ENCODE assay signal across 9 mouse cellular contexts in genomic region chr2:80446308-80447151, GRCm38 (mm10). TPM values are rescaled to one million over a fixed set of nuclear protein-coding genes. Genes with fewer than 3 reads are reported as not detected.
A peak's percentile ranks its signal among the peaks of the same experiment; 100 is the strongest.
DNase-seq lines count a peak whose midpoint lies in the region; ATAC-seq and TF ChIP-seq lines count a peak whose summit lies in the region.
"Had no signal": no experiment of that assay in that cellular context is flagged by ENCODE, and none has a peak within 500 bp of the region (broad histone marks: within the 10 kb centered on the region; RNA-seq: fewer than 3 reads in every experiment).

No protein-coding gene starts in this region.

- no peak for TF ChIP-seq POLR2A in thymus, adult 2 months (IDR thresholded peaks at IDR 0.05; ENCODE audit: control insufficient read depth, extremely low read depth, insufficient read depth, low read length, poor library complexity)

- peaks cover 3% of the 10 kb centered on the region; the same call in 1 of the 2 replicates for H3K9me3 ChIP-seq in embryonic facial prominence, embryonic 10.5 days
- 0 out of 2 replicates have a peak, but pooled peaks cover 2% of the 10 kb centered on the region for H3K9me3 ChIP-seq in heart, embryonic 11.5 days (replicated peaks; ENCODE audit: control insufficient read depth, low read length)
- peaks cover 5% of the 10 kb centered on the region; the same call in 1 of the 2 replicates for H3K9me3 ChIP-seq in liver, embryonic 12.5 days (replicated peaks)
- H3K9me3 ChIP-seq in neural tube, embryonic 14.5 days (ENCODE audit: control insufficient read depth, low read length), result no peaks in the 10 kb centered on the region

- H3K4me2 ChIP-seq in heart, embryonic 11.5 days, result peak overlapping the region; percentile 99
- H3K4me2 ChIP-seq in liver, embryonic 12.5 days, result peak overlapping the region; percentile 73
- peak overlapping the region; percentile 100 for H3K4me2 ChIP-seq in neural tube, embryonic 14.5 days (ENCODE audit: low read depth, low read length)

- no peak overlapping the region for H3K27ac ChIP-seq in thymus, adult 2 months (ENCODE audit: control insufficient read depth, insufficient read depth, low read length)
- peak overlapping the region; percentile 92 for H3K27ac ChIP-seq in embryonic facial prominence, embryonic 10.5 days (replicated peaks)
- H3K27ac ChIP-seq in heart, embryonic 11.5 days (ENCODE audit: low read depth, low read length), result no peak overlapping the region
- H3K27ac ChIP-seq in liver, embryonic 12.5 days, result no peak overlapping the region
- no peak overlapping the region for H3K27ac ChIP-seq in neural tube, embryonic 14.5 days (ENCODE audit: low read depth, low read length)
- H3K27ac ChIP-seq: macrophage had no signal

- ATAC-seq in heart, embryonic 11.5 days (replicated peaks; ENCODE audit: insufficient number of reproducible peaks, low FRiP score, low TSS enrichment), result peak; percentile 66
- ATAC-seq in liver, embryonic 12.5 days, result no peak
- ATAC-seq in neural tube, embryonic 14.5 days (ENCODE audit: low read depth), result peak; percentile 66

- WGBS in thymus, adult 2 months, result 3% methylated on average over 54 of the region's 54 CpGs
- under 1% methylated on average over 54 of the region's 54 CpGs for WGBS in embryonic facial prominence, embryonic 10.5 days
- WGBS in heart, embryonic 11.5 days (ENCODE audit: insufficient replicate concordance), result under 1% methylated on average over 54 of the region's 54 CpGs
- WGBS in liver, embryonic 12.5 days (ENCODE audit: insufficient replicate concordance), result under 1% methylated on average over 54 of the region's 54 CpGs
- WGBS in neural tube, embryonic 14.5 days, result under 1% methylated on average over 51 of the region's 54 CpGs

- no peak for TF ChIP-seq CTCF in thymus, adult 2 months (IDR thresholded peaks at IDR 0.05; ENCODE audit: borderline replicate concordance, control insufficient read depth, extremely low read depth, insufficient read depth, low read length, poor library complexity)

- H3K9ac ChIP-seq in heart, embryonic 11.5 days (ENCODE audit: low read depth, low read length), result peak overlapping the region; percentile 68
- H3K9ac ChIP-seq in liver, embryonic 12.5 days, result no peak overlapping the region
- H3K9ac ChIP-seq in neural tube, embryonic 14.5 days (replicated peaks; ENCODE audit: low read depth, low read length), result peak overlapping the region; percentile 66

- H3K36me3 ChIP-seq in thymus, adult 2 months (ENCODE audit: control insufficient read depth, insufficient read depth, low read length), result no peaks in the 10 kb centered on the region
- H3K36me3 ChIP-seq in embryonic facial prominence, embryonic 10.5 days (replicated peaks), result peaks cover 31% of the 10 kb centered on the region
- H3K36me3 ChIP-seq in heart, embryonic 11.5 days (ENCODE audit: control insufficient read depth, insufficient read depth, low read length), result no peaks in the 10 kb centered on the region
- no peaks in the 10 kb centered on the region for H3K36me3 ChIP-seq in liver, embryonic 12.5 days
- H3K36me3 ChIP-seq in neural tube, embryonic 14.5 days (ENCODE audit: control insufficient read depth, insufficient read depth, low read length), result no peaks in the 10 kb centered on the region

- H3K4me3 ChIP-seq in thymus, adult 2 months (ENCODE audit: control insufficient read depth, insufficient read depth, low read length), result 0 out of 2 replicates have a peak overlapping the region, but pooled peaks have one; percentile 8
- peak overlapping the region; percentile 71 for H3K4me3 ChIP-seq in embryonic facial prominence, embryonic 10.5 days
- peak overlapping the region; percentile 45 for H3K4me3 ChIP-seq in heart, embryonic 11.5 days (ENCODE audit: low read depth, low read length)
- peak overlapping the region; percentile 53 for H3K4me3 ChIP-seq in liver, embryonic 12.5 days
- peak overlapping the region; percentile 60 for H3K4me3 ChIP-seq in neural tube, embryonic 14.5 days (ENCODE audit: low read depth, low read length)

- no peaks in the 10 kb centered on the region; the same call in 1 of the 2 replicates for H3K4me1 ChIP-seq in thymus, adult 2 months (replicated peaks; ENCODE audit: control insufficient read depth, insufficient read depth, low read length)
- peaks cover 27% of the 10 kb centered on the region for H3K4me1 ChIP-seq in embryonic facial prominence, embryonic 10.5 days
- no peaks in the 10 kb centered on the region for H3K4me1 ChIP-seq in heart, embryonic 11.5 days (ENCODE audit: control insufficient read depth, insufficient read depth, low read length)
- peaks cover 12% of the 10 kb centered on the region; the same call in 1 of the 2 replicates for H3K4me1 ChIP-seq in liver, embryonic 12.5 days
- peaks cover 6% of the 10 kb centered on the region; the same call in 1 of the 2 replicates for H3K4me1 ChIP-seq in neural tube, embryonic 14.5 days (ENCODE audit: control insufficient read depth, insufficient read depth, low read length)

- H3K27me3 ChIP-seq in thymus, adult 2 months (ENCODE audit: control insufficient read depth, insufficient read depth, low read length), result peaks cover 15% of the 10 kb centered on the region
- peaks cover 21% of the 10 kb centered on the region for H3K27me3 ChIP-seq in embryonic facial prominence, embryonic 10.5 days (replicated peaks; ENCODE audit: low read depth, poor library complexity, severe bottlenecking)
- peaks cover 5% of the 10 kb centered on the region; the same call in 1 of the 2 replicates for H3K27me3 ChIP-seq in heart, embryonic 11.5 days (ENCODE audit: control insufficient read depth, insufficient read depth, low read length)
- H3K27me3 ChIP-seq in liver, embryonic 12.5 days (replicated peaks), result peaks cover 57% of the 10 kb centered on the region
- H3K27me3 ChIP-seq in neural tube, embryonic 14.5 days (ENCODE audit: control insufficient read depth, insufficient read depth, low read length), result no peaks in the 10 kb centered on the region; the same call in 1 of the 2 replicates

- DNase-seq in thymus, adult 2 months, result no peak
- DNase-seq in thymus, postnatal 36 days, result no peak
- DNase-seq in embryonic facial prominence, embryonic 10.5 days (ENCODE audit: low spot score), result peak; percentile 67
- peak; percentile 23 to 65 for DNase-seq in kidney, adult 8-10 months
- DNase-seq in spleen, adult 12 weeks (ENCODE audit: low spot score), result no peak

RNA-seq across cellular contexts. Expression of gene Frzb, which starts 0.9 kb away (rescaled TPM):
- polyA plus RNA-seq in thymus, adult 2 months (2012; rRNA removed), result 0.22 and 0.32 TPM in 2 replicates
- polyA plus RNA-seq in embryonic facial prominence, embryonic 10.5 days (2016; fragmentation: Nextera tagmentation; extraction: Ambion mirVana), result 72.0 and 74.6 TPM in 2 replicates
- 8.6 and 10.1 TPM in 2 replicates for polyA plus RNA-seq in heart, embryonic 11.5 days (2014; fragmentation: Nextera tagmentation; extraction: Ambion mirVana)
- 1.5 and 1.6 TPM in 2 replicates for polyA plus RNA-seq in liver, embryonic 12.5 days (2016; fragmentation: Nextera tagmentation; extraction: Ambion mirVana)
- polyA plus RNA-seq in neural tube, embryonic 14.5 days (2014; fragmentation: Nextera tagmentation; extraction: Ambion mirVana), result 33.9 and 41.7 TPM in 2 replicates
- polyA plus RNA-seq: macrophage had no signal

Comparison
In these comparisons a context has a peak if more than half of its experiments do, and no peak if none do; other contexts are left out.
1. DNase-seq: peak in embryonic facial prominence, embryonic 10.5 days (single experiment) and kidney, adult 8-10 months (2 of 2); none in thymus, adult 2 months (single experiment), thymus, postnatal 36 days (0 of 2) and spleen, adult 12 weeks (single experiment).
2. H3K4me3 ChIP-seq: peak in every context shown above with its lines; median percentile 71 in embryonic facial prominence, embryonic 10.5 days; 60 in neural tube, embryonic 14.5 days; 53 in liver, embryonic 12.5 days; 45 in heart, embryonic 11.5 days; 8 in thymus, adult 2 months.
3. Peak in every context shown above with its lines, with median percentiles within 50 percentile points of each other: H3K4me2 ChIP-seq.